Mouse (Mus musculus) yolk sac, embryonic 10.5 days (tissue): ENCODE measurements around the gene Kif6.

Experiments used
- DNase-seq: peaks from one replicate; pipeline ENCODE4 v3.0.0-alpha.2; 2017; ENCODE audit warnings: low spot score

Gene Kif6

DNA sequence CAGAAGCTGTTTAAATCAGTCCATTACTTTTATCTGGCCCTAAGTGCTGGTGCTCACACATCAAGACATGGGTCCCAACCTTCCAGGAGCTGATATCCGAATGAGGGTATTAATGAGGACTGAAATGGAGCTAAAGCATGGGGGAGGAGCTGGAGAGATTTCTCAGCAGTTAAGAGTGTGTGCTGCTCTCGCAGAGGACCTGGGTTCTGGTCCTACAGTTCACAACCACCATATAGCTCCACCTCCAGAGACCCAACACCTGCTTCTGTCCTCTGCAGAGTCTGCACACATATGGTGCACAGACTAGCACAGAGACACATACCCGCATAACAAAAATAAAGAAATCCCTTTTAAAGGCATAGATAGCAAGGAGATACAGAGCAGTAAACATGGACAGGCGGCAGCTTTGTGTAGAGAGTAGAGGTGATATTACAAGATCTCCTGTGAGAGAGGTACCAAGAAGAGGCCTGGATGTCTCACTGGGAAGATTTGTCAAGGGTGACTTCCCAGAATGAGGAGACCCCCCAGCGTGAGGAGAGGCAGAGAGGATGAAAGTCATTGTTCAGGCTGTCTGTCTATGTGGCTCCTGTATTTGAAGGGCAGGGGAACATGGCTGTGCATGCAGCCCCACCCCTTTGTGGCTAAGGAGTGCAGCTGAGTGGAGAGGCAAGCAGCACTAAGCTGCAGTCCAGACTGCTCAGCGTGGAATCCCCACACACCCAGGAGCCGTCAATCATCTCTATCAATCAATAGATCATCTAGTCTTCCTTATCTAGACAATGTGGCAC, 173.4 kb downstream of the Kif6 start:
- DNase-seq, result no peak

DNA sequence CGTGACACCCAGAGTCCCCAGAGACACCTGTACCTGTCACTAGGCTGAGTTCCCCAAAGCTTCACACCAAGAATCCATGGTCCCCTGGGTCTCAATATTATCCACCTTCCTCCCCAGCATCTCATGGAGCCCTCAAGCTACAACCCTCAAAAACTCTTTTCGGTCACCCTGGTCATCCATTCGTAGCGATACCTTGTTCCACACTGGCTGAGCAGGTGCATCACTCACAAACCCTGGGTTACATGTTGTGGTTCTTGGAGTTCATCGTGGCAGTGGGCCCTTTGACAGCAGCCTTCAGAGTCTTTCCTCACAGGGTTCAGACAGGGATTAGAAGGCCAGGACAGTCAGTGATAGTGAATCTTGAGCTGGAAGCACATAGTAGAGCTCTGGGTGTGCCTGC, 176.6 kb downstream of the Kif6 start:
- DNase-seq, result no peak

DNA sequence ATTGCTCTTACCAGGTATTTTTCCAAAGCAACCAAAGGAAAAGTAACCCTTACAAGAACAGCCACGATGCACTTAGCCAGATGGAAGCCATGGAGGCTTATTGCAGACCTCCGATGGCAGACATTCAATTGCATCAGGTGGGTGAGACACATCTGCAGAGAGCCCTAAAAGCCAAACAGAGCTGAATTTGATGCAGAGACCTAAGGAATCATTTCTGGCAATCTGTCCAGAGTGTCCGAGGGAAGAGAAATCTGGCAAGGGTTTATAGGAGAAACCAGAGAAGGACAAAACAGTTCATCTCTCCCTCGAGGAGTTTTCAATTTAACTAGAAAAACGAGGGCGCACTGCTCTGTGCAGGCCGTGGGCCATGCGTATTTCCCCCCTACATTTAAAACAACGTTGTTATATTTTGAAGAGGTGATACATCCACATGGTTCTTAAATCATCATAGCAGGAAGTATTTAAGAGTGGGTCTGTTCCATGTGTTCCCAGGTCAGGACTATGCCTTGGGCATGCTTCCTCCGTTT, 177.3 kb downstream of the Kif6 start:
- DNase-seq, result no peak

DNA sequence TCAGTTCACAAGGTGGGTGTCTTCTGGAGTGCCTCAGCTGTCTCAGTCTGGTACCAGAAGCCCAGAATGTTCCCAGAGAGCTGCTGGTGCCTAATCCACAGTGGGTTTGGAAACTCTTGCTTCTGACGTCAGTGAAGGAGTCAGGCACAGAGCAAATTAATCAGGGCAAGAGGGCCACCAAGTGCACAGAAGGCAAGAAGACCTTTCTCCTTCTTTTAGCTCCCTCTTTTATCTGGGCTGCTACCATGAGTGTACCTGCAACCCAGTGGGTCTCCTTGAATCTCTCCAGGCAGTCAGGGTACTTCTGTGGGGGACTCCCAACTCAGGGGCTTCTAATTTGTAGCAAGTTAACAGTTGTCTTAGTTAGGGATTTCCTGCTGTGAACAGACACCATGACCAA, 178.0 kb downstream of the Kif6 start:
- no peak for DNase-seq

DNA sequence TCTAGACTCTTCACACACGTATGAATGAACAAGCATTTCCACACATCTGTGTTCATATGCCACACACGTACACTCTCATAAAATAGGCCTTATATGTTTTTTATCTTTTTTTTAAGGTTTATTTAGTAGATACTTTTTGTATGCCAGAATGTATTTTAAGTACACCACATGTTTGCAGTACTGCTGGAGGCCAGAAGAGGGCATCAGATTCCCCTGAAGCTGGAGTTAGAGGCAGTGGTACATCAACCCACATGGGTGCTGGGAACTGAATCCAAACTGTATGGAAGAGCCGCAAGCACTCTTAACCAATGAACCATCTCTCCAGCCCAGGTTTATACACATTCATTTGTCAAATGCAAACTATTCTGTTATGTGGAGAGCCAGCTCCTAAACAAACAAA, 179.0 kb downstream of the Kif6 start:
- no peak for DNase-seq

DNA sequence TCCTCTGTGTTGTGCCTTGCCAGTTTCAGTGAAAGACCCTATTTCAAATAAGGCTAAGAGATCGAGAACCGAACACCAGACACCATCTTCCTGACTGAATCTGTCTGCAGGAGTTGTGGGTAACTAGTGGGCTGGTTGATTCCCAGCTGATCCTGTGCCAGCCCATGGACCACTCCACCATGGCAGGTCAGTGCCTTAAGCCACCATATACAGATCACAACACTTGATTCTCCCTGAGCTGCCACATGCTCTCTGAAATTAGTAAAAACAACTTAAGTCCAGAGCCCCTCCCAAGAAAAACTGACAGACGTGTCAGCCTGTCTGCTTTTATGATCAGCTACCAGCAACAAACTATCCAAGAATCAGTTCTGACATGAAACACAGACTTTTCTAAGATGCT, 180.3 kb downstream of the Kif6 start:
- no peak for DNase-seq

DNA sequence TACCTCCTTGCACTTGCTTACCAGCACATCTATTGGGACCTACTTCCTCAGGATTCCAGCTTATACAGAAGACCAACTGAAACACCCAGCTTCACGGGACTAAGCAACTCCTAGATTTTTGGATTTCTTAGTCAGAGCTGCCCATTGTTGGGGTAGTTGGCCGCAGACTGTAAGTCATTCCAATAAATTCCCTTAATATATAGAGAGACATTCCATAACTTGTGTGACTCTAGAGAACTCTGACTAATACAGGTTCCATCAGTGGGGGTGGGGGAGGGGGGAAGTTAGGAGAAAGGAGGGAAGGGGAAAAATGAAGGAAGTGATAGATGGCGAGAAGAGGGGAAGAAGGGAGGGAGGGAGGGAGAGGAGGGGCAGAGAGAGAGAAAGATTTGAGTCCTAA, 181.2 kb downstream of the Kif6 start:
- DNase-seq, result no peak

DNA sequence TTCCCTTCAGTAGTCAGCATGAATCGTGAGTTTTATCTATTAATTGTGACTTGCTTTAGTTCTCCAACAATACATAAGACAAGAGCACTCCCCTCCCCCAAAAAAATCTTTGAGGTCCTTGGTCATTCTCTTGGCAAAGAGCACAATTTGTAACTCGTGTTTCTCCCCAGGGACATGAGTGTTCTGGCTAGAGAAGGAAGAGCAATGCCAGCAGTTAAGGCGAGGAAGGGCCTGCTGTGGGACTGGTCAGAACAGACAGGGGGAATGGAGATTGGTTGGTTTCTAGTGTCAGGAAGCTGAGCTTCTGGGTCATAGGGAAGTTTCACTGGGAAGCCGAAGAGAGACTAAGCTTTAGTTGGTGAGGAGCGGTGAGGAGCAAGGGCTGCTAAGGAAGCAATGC, 184.2 kb downstream of the Kif6 start:
- no peak for DNase-seq

DNA sequence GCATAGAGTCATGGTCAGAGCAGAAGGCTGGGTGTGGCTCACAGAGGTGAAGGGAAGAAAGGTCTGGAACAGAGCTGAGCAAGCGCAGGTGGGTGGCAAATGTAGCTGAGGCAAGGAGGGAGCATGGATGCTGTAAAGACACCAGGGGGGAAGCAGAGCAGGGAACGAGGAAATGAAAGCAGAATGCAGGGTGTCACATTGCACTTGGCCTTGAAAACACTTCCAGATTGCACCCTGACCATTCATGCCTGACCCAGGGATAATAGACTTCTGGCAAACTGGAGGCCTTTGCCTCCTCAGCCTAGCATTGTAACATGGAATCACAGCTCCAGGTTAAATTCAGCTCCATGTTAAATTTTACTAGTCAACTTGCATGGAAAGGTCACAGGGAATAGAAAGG, 185.2 kb downstream of the Kif6 start:
- DNase-seq, result no peak

DNA sequence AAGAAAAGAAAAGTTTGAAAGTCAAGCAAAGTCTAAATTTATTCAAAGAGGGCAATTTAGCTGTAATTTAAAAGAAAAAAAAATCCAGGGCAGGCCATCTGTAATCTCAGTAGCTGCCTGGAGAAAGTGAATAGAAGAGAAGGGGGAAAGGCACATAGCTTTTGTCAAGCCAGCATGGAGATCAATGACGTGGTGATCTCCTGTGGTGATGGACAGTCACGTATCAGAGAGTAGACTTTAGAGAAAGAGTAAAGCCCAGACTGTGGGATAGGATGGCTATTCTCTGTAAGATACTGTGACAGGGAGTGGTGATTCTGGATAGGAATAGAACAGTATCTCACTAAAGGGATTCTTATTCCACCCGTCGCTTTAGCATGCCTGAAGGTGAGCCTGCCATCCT, 192.5 kb downstream of the Kif6 start:
- DNase-seq, result no peak

DNA sequence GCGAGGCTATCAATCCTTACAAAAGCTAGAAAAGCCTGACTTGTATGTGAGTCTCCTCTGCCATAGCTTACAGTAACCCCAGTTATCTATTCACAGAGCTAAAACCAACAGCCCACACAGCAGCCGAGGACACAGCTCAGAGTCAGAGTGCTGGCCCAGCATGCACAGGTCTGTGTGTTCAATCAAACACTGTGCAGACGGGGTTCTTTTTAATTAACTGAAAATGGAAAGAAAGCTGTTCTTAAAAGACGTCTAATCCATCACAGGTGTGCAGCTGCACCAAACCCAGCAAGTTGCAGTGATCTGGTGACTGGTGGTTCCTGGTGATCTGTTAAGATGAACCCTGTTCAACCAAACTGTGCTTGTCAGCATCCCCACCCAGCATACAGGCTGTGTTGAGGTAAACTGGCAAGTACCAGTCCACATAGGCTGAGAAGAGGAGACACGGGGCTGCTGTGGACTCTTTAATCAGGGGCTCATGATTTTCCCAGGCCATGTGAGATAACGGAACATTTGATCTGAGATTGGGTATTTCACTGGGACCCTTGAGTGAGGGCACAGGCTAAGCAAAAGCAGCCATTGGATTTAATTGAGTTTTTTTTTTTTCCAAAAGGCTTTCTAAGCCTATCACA, 193.9 kb downstream of the Kif6 start:
- no peak for DNase-seq

DNA sequence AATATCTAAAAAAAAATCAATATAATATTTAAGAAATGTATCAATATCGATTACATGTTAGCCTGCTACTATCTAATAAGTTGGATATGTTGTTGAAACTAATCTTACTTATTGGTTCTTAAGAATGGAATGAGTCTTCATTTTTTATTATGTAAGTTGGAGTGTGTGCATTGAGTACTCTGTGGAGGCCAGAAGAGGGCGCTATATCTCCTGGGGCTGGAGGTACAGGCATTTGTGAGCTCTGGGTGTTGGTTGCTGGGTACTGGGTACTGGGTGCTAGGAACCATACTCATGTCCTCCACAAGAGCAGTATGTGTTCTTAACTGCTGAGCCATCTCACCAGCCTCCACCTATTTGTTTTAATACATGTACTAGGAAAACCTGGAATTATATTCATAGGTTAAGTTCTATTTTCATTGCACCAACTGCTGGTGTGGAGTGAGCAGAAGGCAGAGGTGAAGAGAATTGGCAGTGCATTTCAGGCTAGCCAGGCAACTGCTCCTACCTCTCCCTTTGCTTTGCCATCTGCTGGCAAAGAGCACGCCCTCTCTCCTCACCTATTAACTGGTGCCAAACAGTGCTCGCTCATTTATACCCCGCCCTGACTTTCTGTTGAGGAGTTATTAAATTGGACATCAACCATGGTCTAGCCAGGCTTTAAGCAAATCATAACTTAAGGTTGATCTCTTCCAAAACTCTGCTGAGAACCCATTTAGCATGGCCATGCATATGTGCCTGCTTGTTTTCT, 199.1 kb downstream of the Kif6 start:
- no peak for DNase-seq

DNA sequence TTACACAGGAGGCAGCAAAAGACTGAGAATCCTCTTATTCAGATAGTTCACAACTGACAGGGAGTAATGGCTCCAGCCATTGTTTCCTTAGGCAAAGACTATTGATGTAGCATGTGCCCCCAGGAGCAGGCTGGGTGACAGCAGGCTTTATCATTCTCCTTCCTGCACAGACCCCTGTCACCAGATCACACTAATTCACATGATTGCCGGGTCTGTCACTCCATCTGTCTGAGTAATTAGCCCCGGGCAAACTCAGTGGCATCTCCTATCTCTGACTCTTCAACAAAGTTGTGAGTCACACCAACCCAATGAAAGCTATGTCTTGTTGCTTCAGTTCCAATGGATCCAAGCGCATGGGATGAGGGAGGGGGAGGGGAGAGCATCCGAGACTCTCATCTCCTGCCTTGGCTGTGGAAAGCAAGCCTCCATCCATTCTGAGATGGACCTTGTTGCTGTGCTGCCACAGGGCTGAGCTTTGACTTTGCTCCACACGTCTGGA, 201.2 kb downstream of the Kif6 start:
- DNase-seq, result no peak

DNA sequence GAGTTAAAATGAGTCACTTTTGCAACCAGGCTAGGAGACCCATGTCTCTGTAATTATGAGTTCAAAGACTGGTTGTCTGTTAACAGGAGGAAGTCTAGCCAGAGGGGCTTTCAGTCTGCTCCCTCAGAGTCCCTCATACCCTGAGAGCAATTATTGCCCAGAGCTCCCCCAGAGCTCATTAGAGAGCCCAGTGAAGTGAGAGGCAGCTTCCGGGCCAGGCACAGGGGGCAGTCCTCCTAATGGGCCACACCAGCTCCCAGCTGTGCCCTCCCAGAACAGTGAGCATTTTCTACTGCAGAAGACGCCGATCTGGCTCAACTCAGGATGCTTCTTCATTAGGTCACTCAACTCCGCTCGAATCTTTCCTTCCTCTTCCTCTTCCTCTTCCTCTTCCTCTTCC, 201.8 kb downstream of the Kif6 start:
- no peak for DNase-seq

DNA sequence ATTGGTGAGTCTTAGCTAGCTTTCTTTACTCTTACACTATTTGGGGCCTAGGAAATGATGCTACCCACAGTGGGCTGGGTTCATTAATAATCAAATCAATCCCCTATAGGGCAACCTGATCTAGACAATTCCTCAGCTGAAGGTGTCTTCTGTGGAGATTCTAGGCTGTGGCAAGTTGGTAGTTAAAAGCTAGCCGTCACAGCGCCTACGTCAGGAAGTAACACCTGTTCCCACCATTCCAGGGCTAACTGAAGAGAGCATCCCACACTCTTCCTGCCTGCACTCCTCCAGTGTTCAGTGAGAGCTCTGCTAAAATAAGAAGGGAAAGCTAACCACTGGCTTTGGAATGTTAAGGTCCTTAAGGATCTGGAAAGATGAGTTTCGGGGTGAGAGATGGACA, 205.3 kb downstream of the Kif6 start:
- no peak for DNase-seq

DNA sequence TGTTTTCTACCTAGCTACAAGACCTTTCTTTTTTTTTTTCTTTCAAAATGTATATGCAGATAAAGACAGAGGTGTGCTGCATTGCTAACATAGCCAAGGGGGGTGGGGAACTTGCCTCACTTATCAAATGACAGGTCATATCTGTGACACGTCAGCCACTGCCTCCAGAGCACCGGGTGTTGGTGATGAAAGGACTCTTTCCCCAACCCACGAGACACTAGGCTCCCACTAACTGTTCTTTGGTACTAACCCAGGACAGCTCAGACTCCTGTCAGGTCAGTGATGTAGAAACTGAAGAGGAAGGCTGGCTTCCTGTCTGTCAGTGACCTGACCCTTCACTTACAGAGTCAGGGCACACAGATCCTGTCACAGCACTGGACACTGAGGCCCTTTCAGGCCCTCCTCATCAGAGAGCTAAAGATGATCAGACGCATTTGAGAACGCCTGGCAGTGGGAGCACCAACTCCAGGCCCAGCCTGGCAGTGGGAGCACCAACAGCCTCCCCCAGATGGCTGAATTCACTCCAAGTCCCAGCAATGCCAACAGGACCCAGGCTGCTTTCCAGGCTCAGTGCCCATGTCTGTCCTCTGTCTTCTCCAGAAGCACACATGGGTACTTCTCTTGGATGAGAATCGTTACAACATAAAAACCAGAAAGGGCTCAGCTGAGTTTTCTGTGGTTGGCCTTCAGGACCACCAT, 209.4 kb downstream of the Kif6 start:
- DNase-seq, result no peak

DNA sequence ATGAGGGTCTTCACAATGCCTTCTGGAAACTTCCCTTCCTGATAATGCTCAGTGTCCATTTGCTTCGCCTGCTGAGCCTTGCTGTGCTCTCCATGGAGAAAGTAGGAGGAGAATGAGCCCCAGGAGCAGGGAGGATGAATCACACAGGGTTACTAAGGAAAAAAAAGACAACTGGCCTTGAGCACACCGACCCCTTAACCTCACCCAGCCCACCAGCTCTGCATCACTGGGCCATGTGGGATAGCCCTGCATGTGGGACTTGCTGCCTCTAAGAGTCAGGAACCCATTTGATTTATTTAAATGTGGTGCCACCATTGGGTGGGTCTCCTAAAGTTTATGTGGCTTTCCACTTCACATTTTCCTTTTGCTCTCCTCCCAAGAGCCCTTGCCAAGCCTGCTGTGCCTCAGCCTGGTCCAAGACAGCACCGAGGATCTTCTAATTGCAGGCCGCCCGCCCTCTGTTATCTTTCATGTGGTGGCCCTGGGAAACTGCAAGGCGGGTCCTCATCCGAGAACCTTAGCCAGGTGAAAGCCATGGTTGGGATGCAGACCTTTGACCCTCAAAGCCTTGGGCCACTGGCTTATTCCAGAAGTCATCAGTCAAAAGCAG, 210.0 kb downstream of the Kif6 start:
- no peak for DNase-seq

DNA sequence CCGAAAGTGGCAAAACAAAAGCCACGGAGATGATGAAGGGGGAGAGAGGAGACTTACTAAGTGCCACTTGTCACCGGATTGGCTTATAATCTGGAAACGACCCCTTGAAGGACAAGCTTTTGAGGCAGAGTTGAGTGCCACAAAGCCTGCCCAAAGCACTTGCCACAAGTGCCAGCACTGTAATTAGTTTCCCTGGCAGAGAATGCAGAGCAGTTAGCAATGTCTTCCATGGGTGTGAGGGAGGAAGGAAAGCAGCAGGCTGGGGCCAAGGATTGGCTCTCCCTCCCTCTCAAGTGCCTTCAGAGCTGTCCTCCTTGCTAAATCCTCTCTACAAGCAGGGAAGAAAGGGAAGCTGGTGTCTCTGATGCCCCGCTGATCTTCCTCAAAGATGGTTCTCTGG, 210.9 kb downstream of the Kif6 start:
- DNase-seq, result no peak

DNA sequence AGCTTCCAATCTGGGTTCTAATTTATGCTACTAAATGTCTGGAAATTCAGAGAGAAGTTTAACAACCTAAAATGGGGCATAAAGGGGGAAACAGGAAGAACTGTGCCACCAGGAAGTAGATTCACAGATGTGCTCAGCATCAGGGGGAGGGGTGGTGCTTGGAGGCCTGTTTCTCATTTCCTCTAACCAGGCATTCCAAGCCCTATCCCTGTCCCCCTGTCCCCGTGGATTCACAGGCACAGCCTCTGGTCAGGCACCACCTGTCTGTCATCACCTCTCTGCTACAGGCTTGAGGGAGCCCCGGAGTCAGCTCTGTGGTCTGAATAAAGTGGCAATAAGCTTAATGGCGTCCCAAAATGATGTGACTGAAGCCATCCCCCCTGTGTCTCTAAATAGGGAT, 216.8 kb downstream of the Kif6 start:
- no peak for DNase-seq

DNA sequence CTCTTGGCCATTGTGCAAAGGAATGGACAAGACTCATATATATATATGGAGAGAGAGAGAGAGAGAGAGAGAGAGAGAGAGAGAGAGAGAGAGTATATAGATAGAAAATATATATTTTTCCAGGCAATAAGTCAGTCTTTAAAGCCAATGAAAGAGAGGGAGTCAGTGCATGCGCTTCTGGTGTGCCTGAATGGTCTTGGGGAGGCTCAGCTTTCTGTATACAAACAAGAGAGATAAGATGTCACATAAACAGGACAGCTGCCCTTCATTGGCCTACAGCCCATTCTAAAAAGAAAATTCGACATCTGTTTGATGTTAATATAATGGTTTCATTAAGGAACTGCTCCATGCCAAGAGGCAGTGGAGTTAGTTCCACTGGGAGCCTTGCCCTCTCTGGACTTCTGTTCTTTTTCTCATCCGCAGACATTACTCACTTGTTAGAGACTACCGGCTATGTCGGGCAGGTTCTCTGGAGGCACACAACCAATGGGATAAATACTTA, 219.2 kb downstream of the Kif6 start:
- no peak for DNase-seq

DNA sequence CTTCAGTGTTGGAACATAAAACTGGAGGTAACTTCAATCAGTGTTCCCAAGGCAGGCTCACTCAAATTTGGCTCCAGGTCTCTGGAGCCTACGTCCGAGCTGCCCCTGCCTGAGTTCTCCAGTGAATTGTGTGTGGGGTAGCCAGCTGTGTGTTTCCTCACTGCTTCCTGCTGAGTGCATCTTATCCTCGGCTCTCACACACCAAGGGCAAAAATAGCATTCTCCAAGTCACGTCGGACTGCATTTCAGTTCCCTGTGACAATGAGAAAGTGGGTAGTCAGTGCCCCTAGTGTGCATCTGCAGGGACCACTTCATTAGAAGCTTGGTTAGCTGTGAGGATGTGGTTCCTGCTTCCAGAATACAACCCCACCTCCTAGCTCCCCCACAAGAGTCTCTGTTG, 222.5 kb downstream of the Kif6 start:
- DNase-seq, result no peak

DNA sequence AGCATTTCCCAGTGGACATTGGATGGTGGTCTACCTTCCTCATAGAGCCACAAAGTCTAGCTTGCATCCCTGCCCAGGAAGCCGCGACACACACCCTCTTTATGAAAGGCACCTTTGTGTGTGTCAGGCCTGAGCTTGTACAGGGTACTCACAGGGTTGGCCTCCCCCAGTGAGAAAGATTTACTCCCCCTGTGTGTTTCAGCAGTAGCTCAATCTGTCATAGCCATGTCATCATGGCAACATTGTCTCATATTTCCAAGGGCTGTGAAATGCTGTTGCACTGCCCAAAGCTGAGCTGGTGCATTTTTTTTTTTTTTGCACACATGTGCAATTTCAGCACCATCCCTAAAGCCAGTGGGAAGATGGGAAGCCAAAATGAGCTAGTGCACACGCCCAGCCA, 224.3 kb downstream of the Kif6 start:
- no peak for DNase-seq
